Mouse (Mus musculus) CD4-positive naive resting alpha-beta T cell, adult 76 days (primary cell): ENCODE data around the gene Rps29. TPM values are rescaled to one million over a fixed set of nuclear protein-coding genes. Genes with fewer than 3 reads are reported as not detected.

Experiments
- total RNA-seq: library from RNA; stranded (reverse); gene quantifications from one replicate; pipeline ENCODE4 v1.2.4, GENCODE M21; 2023

The Rps29 gene
- total RNA-seq = 6,880 TPM

DNA sequence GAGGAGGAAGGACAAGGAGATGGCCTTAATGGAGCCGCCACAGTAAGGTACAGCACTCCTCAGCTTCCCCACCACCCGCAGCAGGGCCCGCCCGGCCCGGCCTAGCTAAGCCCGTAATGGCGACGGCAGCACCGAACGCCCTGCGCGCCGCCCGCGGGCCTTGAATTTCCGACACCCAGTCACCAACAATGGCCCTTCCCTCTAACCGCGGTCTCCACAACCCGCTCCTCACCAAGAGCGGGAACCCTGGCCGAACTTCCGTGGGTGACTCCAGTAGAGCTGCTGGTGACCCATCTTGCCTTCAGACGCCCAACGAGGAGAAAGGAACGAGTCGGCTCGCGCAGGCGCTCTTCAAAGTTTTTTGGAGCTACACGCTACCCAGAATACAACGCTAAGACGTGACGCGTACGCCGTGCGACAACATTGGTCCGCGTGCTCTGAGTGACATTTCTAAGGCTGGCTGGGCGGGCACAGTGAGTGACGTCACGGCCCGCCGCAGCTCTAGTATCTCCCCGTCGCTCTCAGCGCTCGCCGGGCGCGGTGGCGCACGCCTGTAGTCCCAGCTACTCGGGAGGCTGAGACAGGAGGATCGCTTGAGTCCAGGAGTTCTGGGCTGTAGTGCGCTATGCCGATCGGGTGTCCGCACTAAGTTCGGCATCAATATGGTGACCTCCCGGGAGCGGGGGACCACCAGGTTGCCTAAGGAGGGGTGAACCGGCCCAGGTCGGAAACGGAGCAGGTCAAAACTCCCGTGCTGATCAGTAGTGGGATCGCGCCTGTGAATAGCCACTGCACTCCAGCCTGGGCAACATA is at the start of gene Rps29:
Gene Rps29, minus strand, starts transcription at position 422 of the 813 bp plus-strand sequence.

DNA sequence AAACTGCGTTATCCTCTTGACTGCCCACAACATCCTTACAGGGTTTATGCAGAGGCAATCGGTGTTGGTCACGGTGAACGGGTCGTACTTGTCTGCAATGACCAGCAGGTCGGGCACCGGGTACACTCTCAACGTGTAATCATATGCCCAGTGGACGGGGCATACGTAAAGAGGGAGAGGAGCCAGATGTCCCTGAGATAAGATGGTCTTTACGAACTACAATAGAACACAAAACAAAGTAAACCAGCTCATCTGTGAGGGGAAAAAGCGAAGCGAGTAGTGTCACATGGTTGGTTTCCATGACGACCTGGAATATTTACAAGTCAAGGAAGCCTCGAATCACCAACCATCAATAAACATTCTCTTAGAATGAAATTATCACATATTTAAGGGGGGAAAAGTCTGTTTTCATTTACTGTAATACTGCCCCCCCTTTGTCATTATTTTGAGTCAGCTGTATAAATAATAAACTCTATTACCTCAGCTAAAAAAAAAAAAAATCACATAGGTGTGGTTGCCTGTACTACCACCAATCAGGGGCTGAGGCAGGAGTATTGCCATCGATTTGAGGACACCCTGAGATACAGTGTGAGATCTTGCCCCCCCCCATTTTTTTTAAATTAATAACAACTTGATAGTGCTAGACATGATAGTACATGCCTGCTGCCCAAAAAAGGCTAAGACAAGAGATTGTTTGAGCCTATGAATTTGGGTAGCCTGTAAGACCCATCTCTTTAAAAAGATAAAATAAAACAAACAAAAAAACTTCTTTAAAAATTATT is 45.3 kb upstream of the Rps29 start, which contains the start of gene Gm49384:
Gene Gm49384, minus strand, starts transcription at position 216 of the 782 bp plus-strand sequence.

DNA sequence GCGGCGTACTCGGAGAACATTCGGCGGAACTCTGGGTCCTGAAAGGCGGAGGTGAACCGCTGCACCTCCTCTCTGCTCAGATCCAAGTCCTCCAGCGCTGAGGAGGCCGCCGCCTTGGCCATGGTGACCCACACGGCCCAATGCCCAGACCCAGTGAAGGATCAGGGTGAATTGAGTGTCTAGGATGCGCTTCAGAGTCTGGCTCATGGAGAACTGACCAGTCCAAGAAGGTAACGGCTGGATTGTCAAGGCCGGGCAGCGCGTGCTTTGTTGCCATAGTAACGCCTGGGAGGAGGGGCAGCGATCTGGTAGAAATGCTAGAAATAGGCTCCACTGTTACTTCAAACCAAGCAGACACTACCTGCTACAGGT is 39.2 kb upstream of the Rps29 start, which contains the start of gene Dnaaf2:
Gene Dnaaf2, minus strand, starts transcription at position 266 of the 372 bp plus-strand sequence.

DNA sequence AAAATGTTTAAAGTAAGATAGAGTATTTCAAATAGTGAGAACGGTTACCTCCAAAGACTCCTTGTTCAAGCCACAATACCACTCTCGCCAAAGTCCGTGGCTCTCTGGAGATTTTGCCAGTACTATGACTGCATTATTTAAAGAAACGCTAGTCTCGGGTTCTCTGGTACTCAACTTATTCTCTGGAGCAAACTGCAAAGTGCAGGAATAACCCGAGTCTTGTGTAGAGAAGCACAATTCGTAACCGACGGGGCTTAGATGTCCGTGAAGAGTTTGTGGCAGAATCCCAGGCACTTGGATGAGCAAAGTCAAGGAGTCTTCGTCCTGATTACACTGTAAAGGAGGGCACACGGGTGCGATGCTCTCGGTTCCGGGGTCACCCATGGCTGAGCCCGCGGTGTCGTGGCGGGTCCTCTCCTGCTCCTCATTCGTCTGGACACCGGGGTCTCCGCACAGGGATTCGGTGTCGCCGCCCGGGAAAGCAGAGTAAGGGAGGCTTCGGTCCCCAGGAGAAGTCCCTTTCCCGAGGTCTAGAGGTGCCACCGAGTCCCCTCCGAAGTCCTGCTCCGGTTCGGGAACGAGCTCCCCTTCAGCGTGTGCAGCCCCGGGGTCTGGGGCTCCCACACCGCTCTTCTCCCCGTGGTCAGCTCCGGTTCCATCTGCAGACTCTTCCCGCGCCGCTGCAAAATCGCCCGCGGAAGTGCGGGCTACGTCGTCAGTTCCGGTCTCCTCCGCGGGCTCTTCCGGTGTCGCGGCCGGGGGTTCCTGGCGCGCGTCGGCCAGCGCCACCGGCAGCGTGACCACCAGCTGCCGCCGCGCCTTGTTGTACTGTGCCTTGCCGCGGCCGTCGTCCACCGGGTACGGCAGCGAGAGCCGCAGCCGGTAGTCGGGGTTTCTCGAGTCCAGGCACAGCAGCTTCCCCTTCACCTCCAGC is 37.7 kb upstream of the Rps29 start, which contains the start of gene Gm49383:
Gene Gm49383, minus strand, starts transcription at position 661 of the 934 bp plus-strand sequence.

DNA sequence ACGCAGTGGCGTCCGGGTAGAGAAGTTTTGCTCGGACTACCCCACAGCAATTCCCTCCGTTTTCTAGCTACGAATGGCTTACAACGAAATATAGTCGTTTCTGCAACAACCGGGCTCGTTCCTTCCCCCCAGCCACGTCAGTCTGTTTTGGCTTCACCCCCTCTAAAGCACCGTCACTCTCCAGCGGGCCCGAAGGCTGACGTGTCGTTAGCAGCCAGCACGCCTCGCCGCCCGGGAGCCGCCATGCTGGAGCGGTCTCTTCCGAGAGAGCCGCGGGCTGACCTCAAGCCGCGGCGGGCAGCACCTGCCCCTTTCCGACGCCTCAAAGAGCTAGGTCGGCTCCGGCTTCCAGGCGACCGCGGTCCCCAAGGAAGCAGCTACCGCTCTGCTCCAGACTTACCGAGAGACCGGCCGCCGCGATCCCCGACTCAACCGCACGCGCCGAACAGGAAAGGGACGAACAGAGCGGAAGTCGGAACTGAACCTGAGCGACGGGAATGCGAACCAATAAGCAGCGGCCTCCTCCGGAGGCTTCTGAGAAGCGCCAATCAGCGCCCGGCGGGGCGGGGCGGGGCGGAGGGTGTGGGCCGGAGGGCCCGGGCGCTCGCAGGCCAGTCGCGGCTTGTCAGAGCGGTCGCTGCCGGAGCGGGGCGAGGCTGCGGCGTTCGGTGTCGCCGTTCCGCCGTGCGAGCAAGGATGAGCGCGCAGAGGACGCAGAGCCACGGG is 24.8 kb upstream of the Rps29 start, which contains the start of the genes Rpl36al and Mgat2:
Gene Rpl36al, minus strand, starts transcription at position 501 of the 726 bp plus-strand sequence.
Gene Mgat2, plus strand, starts transcription at position 575 of the 726 bp plus-strand sequence.

DNA sequence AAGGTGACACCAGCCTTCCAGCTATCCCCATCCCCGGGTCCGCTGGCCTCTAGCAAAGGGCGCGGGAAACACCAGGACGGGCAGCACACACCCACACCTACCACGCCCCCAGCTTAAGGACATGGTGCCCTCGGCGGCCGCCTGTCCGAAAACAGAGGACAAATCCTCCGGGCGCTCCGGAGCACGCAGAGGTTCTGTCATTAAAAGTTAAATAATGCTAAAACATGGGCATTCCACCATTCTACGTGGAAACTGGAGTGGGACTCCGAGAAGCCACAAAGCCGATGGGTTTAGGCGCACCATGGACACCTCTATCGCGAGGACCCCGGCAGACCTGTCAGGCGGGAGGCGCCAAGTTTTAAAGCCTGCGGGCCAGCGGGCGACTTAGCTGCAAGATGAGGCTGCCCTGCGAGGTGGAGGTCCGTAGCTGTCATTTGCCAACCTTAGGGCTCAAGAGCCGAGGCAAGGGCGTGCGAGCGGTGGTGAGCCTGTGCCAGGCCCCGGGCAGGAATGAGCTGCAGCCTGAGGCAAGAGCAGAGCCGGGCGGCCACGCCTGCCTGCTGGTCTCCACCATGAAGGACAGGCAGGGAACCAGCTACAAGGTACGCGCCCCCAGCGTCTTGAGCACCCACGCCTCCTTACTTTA is 9.6 kb upstream of the Rps29 start, which contains the start of gene Lrr1:
Gene Lrr1, plus strand, starts transcription at position 354 of the 646 bp plus-strand sequence.

Other genes with a start within 250 kb of the Rps29 start
- gene Lrr1, start 9.6 kb upstream of the Rps29 start, total RNA-seq = not detected
- 443 TPM for gene Rpl36al, start 24.9 kb upstream of the Rps29 start, total RNA-seq
- gene Mgat2, start 25.0 kb upstream of the Rps29 start, total RNA-seq = 28.0 TPM
- gene Gm49383, start 37.9 kb upstream of the Rps29 start, total RNA-seq = 8.3 TPM
- 5.8 TPM for gene Dnaaf2, start 39.2 kb upstream of the Rps29 start, total RNA-seq
- 4.7 TPM for gene Gm49384, start 45.1 kb upstream of the Rps29 start, total RNA-seq
- 23.4 TPM for gene Pole2, start 69.0 kb upstream of the Rps29 start, total RNA-seq
- gene Klhdc1, start 82.0 kb upstream of the Rps29 start, total RNA-seq = 29.6 TPM
- gene Klhdc2, start 137.5 kb upstream of the Rps29 start, total RNA-seq = 83.8 TPM
- 108 TPM for gene Nemf, start 198.0 kb upstream of the Rps29 start, total RNA-seq
- gene Arf6, start 213.0 kb upstream of the Rps29 start, total RNA-seq = 240 TPM
- gene Gm9887, start 213.3 kb upstream of the Rps29 start, total RNA-seq = 6.1 TPM